ENCODE assay signal across 24 mouse cellular contexts in the genomic region with DNA sequence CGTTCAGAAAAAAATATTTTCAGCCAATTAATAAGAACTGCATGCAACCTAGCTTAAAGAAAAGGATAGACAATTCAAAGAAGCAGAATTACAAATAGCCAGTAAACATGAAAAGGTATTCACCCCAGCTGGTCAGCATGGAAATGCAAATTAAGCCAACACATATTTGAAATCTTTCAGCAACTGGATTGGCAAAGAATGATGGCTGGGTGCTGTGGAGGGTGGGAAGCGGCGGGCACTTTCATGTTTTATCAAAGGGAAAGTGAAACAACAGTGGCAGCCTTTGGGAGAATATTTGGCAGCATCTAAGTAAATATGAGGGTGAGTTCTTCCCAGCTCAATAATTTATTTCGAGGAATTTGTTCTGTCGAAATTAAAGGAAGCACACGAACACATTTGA.
DNase-seq lines count a peak whose midpoint lies in the region; ATAC-seq lines count a peak whose summit lies in the region.
"Had no signal": no experiment of that assay in that cellular context is flagged by ENCODE, and none has a peak within 500 bp of the region (broad histone marks: within the 10 kb centered on the region; RNA-seq: fewer than 3 reads in every experiment).

No protein-coding gene starts in this region.

- 46% methylated on average over 6 of the region's 6 CpGs for WGBS in midbrain, embryonic 14.5 days
- WGBS in midbrain, embryonic 15.5 days = 41% methylated on average over 6 of the region's 6 CpGs
- 14% methylated on average over 6 of the region's 6 CpGs for WGBS in forebrain, embryonic 14.5 days
- 45% methylated on average over 6 of the region's 6 CpGs for WGBS in hindbrain, embryonic 13.5 days

- H3K9ac ChIP-seq in midbrain, embryonic 14.5 days (replicated peaks; ENCODE audit: low read length) = no peak overlapping the region
- H3K9ac ChIP-seq in midbrain, embryonic 15.5 days = no peak overlapping the region
- H3K9ac ChIP-seq in forebrain, embryonic 14.5 days (ENCODE audit: low read length) = no peak overlapping the region
- H3K9ac ChIP-seq in hindbrain, embryonic 13.5 days = no peak overlapping the region
- H3K9ac ChIP-seq: embryonic facial prominence, embryonic 13.5 days; limb, embryonic 12.5 days; midbrain, embryonic 13.5 days; neural tube, embryonic 12.5 days had no signal

- H3K36me3 ChIP-seq in midbrain, embryonic 14.5 days (ENCODE audit: control insufficient read depth, insufficient read depth, low read length) = no peaks in the 10 kb centered on the region
- H3K36me3 ChIP-seq in midbrain, embryonic 15.5 days (replicated peaks) = no peaks in the 10 kb centered on the region
- H3K36me3 ChIP-seq in forebrain, embryonic 14.5 days (ENCODE audit: control insufficient read depth, insufficient read depth, low read length) = no peaks in the 10 kb centered on the region
- H3K36me3 ChIP-seq in hindbrain, embryonic 13.5 days = no peaks in the 10 kb centered on the region
- H3K36me3 ChIP-seq: embryonic facial prominence, embryonic 13.5 days; limb, embryonic 12.5 days; midbrain, embryonic 13.5 days; neural tube, embryonic 12.5 days had no signal

- no peak for ATAC-seq in midbrain, embryonic 14.5 days (ENCODE audit: low FRiP score, low TSS enrichment)
- no peak for ATAC-seq in midbrain, embryonic 15.5 days (replicated peaks)
- ATAC-seq in forebrain, embryonic 14.5 days = peak; percentile 65; the same call in 1 of the 2 replicates
- no peak for ATAC-seq in hindbrain, embryonic 13.5 days (ENCODE audit: low FRiP score)
- ATAC-seq: intestine, embryonic 16.5 days; midbrain, embryonic 13.5 days had no signal

- H3K9me3 ChIP-seq in midbrain, embryonic 14.5 days (ENCODE audit: control insufficient read depth, low read length) = no peaks in the 10 kb centered on the region
- H3K9me3 ChIP-seq in midbrain, embryonic 15.5 days = no peaks in the 10 kb centered on the region
- no peaks in the 10 kb centered on the region for H3K9me3 ChIP-seq in forebrain, embryonic 14.5 days (replicated peaks; ENCODE audit: control insufficient read depth, low read length)
- H3K9me3 ChIP-seq in hindbrain, embryonic 13.5 days = no peaks in the 10 kb centered on the region
- H3K9me3 ChIP-seq: embryonic facial prominence, embryonic 13.5 days; limb, embryonic 12.5 days; midbrain, embryonic 13.5 days; neural tube, embryonic 12.5 days had no signal

- peak; percentile 46 for DNase-seq in heart, adult 11 months
- no peak for DNase-seq in heart, postnatal 4 days
- DNase-seq in midbrain, embryonic 14.5 days = peak; percentile 30
- DNase-seq in forebrain, embryonic 14.5 days (ENCODE audit: low spot score) = peak; percentile 57
- no peak for DNase-seq in right cerebral cortex, postnatal 10 days (ENCODE audit: low spot score in 2 of 2)
- DNase-seq in cerebellum, postnatal 10 days = no peak
- DNase-seq: cerebellum, adult 11 months; cerebellum, adult 9-10 months; gastrocnemius, postnatal 10 days; heart, postnatal 14 days; kidney, adult 8-10 months; lung, postnatal 36 days; spleen, adult 18-20 months; thymus, postnatal 14 days had no signal

- H3K4me1 ChIP-seq in midbrain, embryonic 14.5 days (ENCODE audit: control insufficient read depth, insufficient read depth, low read length) = 0 out of 2 replicates have a peak, but pooled peaks cover 7% of the 10 kb centered on the region
- 0 out of 2 replicates have a peak, but pooled peaks cover 3% of the 10 kb centered on the region for H3K4me1 ChIP-seq in midbrain, embryonic 15.5 days
- peaks cover 9% of the 10 kb centered on the region for H3K4me1 ChIP-seq in forebrain, embryonic 14.5 days (ENCODE audit: control insufficient read depth, insufficient read depth, low read length)
- peaks cover 5% of the 10 kb centered on the region; the same call in 1 of the 2 replicates for H3K4me1 ChIP-seq in hindbrain, embryonic 13.5 days (replicated peaks)
- H3K4me1 ChIP-seq: limb, embryonic 12.5 days; neural tube, embryonic 12.5 days had no signal

- no peaks in the 10 kb centered on the region for H3K27me3 ChIP-seq in midbrain, embryonic 14.5 days (ENCODE audit: control insufficient read depth, insufficient read depth, low read length)
- H3K27me3 ChIP-seq in midbrain, embryonic 15.5 days (replicated peaks) = no peaks in the 10 kb centered on the region
- no peaks in the 10 kb centered on the region for H3K27me3 ChIP-seq in forebrain, embryonic 14.5 days (replicated peaks; ENCODE audit: control insufficient read depth, insufficient read depth, low read length)
- H3K27me3 ChIP-seq in hindbrain, embryonic 13.5 days = no peaks in the 10 kb centered on the region
- H3K27me3 ChIP-seq: embryonic facial prominence, embryonic 13.5 days; limb, embryonic 12.5 days; neural tube, embryonic 12.5 days had no signal

- no peak overlapping the region for H3K4me3 ChIP-seq in midbrain, embryonic 14.5 days (replicated peaks; ENCODE audit: low read depth, low read length)
- H3K4me3 ChIP-seq in midbrain, embryonic 15.5 days = no peak overlapping the region
- no peak overlapping the region for H3K4me3 ChIP-seq in forebrain, embryonic 14.5 days (ENCODE audit: low read depth, low read length)
- no peak overlapping the region for H3K4me3 ChIP-seq in hindbrain, embryonic 13.5 days
- H3K4me3 ChIP-seq: embryonic facial prominence, embryonic 13.5 days; limb, embryonic 12.5 days; midbrain, embryonic 13.5 days; myocyte; neural tube, embryonic 12.5 days had no signal

- no peak overlapping the region for H3K4me2 ChIP-seq in midbrain, embryonic 14.5 days (ENCODE audit: low read length)
- no peak overlapping the region for H3K4me2 ChIP-seq in midbrain, embryonic 15.5 days
- peak overlapping the region; percentile 21; the same call in 1 of the 2 replicates for H3K4me2 ChIP-seq in forebrain, embryonic 14.5 days (ENCODE audit: low read length)
- no peak overlapping the region for H3K4me2 ChIP-seq in hindbrain, embryonic 13.5 days
- H3K4me2 ChIP-seq: embryonic facial prominence, embryonic 13.5 days; limb, embryonic 12.5 days; liver, embryonic 11.5 days; midbrain, embryonic 13.5 days; neural tube, embryonic 12.5 days had no signal

- no peak overlapping the region for H3K27ac ChIP-seq in midbrain, embryonic 14.5 days (replicated peaks; ENCODE audit: low read depth, low read length)
- no peak overlapping the region for H3K27ac ChIP-seq in midbrain, embryonic 15.5 days
- H3K27ac ChIP-seq in forebrain, embryonic 14.5 days (ENCODE audit: low read depth, low read length) = no peak overlapping the region
- H3K27ac ChIP-seq in hindbrain, embryonic 13.5 days = no peak overlapping the region
- H3K27ac ChIP-seq: embryonic facial prominence, embryonic 13.5 days; kidney, postnatal 0 days; limb, embryonic 12.5 days; midbrain, embryonic 13.5 days; neural tube, embryonic 12.5 days had no signal

Comparison
In these comparisons a context has a peak if more than half of its experiments do, and no peak if none do; other contexts are left out.
1. DNase-seq: peak in heart, adult 11 months (single experiment), midbrain, embryonic 14.5 days (single experiment) and forebrain, embryonic 14.5 days (single experiment); none in heart, postnatal 4 days (single experiment), right cerebral cortex, postnatal 10 days (0 of 2) and cerebellum, postnatal 10 days (0 of 2).